Mouse (Mus musculus): ENCODE data around the gene Csnk2a2. TPM values are rescaled to one million over a fixed set of nuclear protein-coding genes. Genes with fewer than 3 reads are reported as not detected.

Csnk2a2 gene
- 10 to 100 TPM; 17.3 to 30.2 (median 28.7) TPM for total RNA-seq (2022)

DNA sequence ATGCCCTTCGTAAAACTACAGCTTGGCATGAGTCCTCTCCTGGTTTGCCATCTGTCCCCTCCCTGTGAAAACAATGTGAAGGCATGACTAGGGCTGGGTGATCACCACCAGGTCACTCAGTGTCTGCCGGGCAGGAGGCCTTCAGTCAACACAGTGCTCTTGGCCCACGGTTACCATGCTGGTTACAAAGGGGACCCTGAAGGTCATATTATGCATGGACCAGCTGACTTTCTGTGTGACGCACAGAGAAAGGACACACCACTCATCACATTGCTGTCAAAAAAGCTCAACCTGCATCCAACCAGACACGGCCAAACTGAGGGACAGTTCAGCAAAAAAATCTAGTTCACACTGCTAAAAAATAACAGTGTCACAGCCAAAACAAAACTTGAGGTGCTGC, at the start of gene Csnk2a2:
TSS of gene Csnk2a2 (minus strand) at position 34 of the 400 bp plus-strand sequence.
- DNase-seq (ENCODE audit: low spot score), result no peak

- no peak for DNase-seq (ENCODE audit: low spot score)
These were observed 49.6 kb upstream of the Csnk2a2 start for GRCm38 (mm10) chr8:95539487-95539886.

DNA sequence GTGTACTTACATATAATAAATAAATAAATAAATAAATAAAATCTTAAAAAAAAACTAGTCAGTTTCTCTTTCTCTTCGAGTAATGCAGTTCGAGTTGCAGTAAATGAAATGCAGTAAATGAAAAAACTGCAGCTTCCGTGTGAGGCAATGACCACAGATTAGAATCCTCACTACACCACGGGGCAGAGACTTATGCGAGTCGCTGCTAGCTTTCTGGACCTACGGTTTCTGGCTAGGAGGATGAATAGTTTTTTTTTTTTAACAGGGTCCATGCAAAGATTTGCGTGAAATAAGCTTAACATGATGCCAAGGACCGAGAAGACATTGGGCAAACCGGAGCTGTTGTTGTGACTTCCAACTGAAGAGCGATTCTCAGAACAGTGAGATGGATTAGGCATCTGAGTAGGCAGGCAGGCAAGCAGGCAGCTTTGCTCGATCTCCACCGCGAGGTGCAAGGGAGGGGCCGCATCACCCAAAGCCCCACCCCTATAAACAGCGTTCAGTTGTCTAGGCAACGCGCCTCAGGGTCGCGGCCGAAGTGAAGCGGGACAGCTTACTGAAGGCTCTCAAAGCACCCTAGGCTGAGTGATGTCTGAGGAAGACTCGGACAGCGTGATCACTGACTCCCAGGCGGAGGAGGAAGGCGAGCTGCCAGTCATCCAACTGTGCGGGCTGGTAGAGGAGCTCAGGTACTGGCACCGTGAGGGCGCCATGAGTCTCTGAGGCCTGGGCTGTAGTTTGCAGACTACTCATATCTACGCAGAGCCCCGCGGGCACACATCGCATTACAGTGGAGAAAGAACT, 43.9 kb upstream of the Csnk2a2 start, which contains the start of gene Ccdc113:
TSS of gene Ccdc113 (plus strand) at position 502 of the 804 bp plus-strand sequence.
- DNase-seq (ENCODE audit: low spot score), result no peak

DNA sequence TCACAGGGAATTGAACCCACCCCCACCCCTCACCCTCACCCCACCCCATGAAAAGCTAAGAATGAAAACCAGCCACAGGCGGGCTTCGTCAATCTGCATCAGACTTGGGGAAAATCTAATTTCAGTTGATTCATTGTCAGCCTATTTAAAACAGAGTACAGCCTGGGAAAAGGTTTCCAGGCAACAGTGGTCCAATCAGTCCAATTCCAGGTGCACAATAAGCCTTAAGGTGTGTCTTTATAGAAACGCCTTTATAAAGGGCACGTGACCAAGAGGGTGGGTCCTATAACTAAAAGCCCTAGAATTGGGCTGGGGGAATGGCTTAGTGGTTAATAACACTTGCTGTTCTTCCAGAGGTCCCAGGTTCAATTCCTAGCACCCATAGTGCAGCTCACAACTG, 42.4 kb upstream of the Csnk2a2 start:
- no peak for DNase-seq (ENCODE audit: low spot score)

- DNase-seq (ENCODE audit: low spot score), result no peak
These were observed 39.0 kb upstream of the Csnk2a2 start for GRCm38 (mm10) chr8:95528750-95529310.

- no peak for DNase-seq (ENCODE audit: low spot score)
These were observed 38.4 kb upstream of the Csnk2a2 start for GRCm38 (mm10) chr8:95528194-95528593.

DNA sequence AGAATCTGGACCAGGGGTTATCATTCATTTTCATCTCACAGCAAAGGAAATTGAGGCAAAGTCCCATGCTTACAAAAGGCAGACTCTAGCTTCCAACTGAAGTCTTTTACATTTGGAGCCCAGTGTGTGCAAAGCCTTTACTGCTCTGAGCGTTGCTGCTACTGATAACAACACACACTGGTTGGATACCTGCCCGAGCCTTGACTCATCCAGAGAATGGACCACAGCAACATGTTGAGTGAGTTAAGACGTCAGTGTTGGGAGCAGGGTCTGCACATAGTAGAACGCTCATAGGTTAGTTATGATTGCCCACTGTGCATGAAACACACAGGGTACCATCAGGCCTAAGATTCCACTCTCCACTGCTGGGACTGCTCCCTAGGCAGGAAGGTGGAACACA, 34.2 kb upstream of the Csnk2a2 start:
- no peak for DNase-seq (ENCODE audit: low spot score)

- no peak for DNase-seq (ENCODE audit: low spot score)
These were observed 27.1 kb upstream of the Csnk2a2 start for GRCm38 (mm10) chr8:95516928-95517327.

DNA sequence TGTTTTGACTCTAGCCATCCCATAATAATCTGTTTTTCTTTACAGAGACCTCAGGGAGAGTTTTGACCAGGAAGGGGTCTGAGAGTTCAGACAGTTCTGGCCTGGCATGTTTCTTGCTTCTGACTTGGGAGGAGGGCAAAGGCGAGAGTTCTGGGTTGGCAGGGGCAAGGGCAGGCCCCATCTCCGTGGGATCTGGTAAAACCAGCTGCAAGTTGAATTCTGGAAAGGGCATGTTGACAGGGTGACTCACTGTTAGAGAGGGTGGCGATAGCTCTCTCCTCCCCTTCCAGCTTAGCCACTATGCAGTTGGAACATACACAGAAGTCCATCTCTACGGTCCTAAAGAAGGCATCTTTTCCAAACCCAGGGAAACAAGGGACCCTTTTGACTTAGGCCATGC, 23.4 kb upstream of the Csnk2a2 start:
- DNase-seq (ENCODE audit: low spot score), result no peak

GRCm38 (mm10) chr8:95512257-95512656, 22.4 kb upstream of the Csnk2a2 start:
- DNase-seq (ENCODE audit: low spot score), result no peak

DNA sequence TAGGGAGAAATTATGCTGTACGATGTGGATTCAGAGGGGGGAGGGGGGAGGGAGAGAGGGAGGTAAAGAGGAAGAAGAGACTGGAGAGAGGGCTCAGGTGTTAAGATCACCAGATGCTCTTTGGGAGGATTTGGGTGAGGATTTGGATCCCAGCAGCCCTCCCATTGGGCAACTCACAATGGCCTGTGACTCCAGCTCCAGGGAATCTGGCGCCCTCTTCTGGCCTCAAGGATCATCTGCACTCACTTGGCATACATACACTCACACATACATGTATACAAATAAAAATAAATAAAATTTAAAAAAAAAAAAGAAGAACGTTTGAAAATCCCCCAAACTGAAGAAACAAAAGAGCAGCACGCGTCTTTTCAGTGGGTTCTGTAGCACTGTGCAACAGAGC, 16.4 kb upstream of the Csnk2a2 start:
- DNase-seq (ENCODE audit: low spot score), result no peak

DNA sequence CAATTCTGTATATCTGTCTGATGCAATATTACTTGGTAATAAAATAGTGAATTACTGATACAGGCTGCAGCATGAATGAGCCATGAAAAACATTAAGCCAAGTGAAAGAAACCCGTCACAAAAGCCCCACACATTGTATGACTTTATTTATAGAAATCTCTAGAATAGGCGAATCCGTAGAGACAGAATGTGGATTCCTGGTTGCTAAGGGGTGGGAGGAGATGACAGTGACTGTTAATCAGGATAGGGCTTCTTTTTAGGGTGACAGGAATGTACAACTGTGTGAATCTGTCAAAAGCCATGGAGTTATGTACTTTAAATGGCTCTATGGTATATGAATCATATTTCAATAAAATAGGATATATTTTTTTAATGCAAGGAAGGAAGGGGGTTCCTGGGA, 15.8 kb upstream of the Csnk2a2 start:
- no peak for DNase-seq (ENCODE audit: low spot score)

DNA sequence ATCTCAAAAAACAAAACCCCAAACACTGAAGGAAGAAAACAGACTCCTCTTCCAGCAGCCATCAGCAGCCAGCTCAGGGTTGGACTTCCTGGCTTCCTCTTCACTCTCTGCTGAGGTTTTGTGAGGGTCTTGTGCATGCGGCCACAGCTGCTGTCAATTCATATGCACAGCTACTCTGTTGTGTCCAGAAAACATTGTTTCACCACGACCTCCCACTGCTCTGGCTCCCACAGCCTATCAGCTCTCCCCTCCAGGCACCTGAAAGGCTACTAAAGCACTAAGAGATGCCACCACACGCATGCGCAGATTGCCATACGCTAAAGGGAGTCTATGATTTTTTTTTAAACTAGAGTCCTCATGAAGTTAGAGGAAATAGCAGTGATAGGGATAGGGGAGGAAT, 15.0 kb upstream of the Csnk2a2 start:
- no peak for DNase-seq (ENCODE audit: low spot score)

DNA sequence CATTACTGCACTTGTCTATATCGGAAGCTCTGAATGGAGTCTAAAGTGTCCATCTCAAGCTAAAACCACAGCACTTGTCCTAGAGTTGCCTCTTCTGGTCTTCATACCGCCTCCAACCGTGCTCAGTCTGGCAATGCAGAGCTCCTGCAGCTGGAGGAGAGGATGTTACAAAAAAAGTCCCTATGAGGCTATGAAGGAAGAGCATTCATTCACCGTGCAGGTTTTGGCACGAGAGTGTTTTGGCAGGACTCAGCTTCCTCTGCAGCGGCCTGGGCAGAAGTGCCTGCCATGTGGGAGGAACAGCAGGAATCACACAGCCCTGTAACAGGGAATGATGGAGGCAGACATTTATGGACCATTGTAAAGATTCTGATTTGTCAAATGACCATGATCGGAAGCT, 12.6 kb upstream of the Csnk2a2 start:
- no peak for DNase-seq (ENCODE audit: low spot score)

GRCm38 (mm10) chr8:95500436-95500835, 10.6 kb upstream of the Csnk2a2 start:
- no peak for DNase-seq (ENCODE audit: low spot score)

DNA sequence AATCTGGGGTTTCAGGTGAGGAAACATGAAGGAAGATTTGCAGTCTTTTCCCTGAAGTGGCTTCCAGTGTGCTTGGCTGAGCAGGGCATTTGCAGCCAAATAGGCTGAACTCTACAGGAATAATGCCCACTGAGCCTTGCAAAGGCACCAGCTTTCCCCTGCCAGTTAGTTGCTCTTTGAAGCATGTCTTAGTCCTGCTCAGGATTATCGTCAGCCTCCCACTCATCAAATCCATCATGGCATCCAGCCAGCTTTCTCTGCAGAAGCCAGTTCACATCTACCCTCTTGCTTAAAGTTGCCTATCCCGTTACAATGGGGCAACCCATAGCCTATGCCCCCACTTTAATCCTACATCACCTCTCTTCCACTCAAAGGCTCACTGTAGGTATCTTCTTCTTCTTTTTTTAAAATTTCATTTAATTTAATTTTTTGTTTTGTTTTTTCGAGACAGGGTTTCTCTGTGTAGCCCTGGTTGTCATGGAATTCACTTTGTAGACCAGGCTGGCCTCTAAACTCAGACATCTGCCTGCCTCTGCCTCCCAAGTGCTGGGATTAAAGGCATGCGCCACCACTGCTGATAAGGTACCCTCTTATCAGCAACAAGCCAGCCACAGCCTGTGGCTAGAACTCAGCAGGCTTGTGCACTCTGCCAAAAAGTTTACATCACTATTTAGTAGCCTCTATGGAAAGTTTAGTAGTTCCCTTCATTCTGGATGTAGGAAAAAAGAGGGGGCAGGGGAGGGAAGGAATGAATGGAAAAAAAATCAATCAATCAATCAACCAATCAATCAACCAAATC, 9.6 kb upstream of the Csnk2a2 start:
- no peak for DNase-seq (ENCODE audit: low spot score)

GRCm38 (mm10) chr8:95497821-95498220, 8.0 kb upstream of the Csnk2a2 start:
- no peak for DNase-seq (ENCODE audit: low spot score)

DNA sequence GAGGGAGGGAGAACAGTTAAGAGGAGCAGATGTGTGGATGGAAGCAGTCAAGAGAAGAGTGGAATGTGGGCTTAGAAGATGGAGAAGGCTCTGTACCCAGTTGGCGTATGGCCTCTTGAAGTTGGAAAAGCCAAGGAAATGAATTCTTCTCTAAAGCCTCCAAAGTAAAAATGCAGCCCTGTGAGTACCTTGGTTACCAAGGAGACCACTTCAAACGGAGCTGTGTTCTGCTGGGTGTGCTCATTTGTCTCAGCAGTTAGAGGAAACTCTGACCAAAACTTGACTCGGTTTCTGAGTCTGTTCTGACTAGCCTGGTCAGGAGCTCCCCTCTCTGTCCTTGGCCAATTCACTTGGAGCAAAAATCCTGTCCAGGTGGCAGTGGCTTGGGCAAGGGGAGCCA, 6.6 kb upstream of the Csnk2a2 start:
- no peak for DNase-seq (ENCODE audit: low spot score)

DNA sequence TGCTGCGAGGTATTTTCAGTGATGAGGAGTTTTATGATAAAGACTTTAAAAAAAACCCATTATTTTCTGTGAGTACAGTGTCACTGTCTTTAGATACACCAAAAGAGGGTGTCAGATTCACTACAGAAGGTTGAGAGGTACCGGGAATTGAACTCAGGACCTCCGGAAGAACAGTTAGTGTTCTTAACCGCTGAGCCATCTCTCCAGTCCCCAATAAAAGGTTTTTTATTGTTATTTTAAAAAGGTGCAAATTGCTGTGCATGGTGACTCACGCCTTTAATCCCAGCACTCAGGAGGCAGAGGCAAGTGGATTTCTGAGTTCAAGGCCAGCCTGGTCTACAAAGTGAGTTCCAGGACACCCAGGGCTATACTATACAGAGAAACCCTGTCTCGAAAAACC, 5.6 kb upstream of the Csnk2a2 start:
- no peak for DNase-seq (ENCODE audit: low spot score)

DNA sequence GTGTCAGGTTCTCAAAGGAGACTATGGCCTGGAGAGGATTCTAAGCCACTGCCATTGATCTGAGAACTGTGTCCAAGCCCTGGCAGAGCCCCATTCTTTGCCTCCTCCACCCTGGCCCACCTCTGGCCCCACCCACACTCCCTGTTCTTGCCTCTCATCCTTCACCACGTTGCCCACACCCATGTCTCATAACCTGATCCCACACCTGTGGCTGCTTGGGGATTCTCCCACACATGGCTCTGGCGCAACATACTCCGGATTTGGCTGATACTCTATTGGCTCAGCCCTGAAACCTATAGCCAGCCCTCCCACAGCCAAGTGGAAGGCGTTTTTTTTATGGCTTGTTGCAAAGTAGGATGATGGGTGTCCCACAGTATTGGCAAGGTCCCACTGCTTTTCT, 2.2 kb upstream of the Csnk2a2 start:
- DNase-seq (ENCODE audit: low spot score), result no peak

DNA sequence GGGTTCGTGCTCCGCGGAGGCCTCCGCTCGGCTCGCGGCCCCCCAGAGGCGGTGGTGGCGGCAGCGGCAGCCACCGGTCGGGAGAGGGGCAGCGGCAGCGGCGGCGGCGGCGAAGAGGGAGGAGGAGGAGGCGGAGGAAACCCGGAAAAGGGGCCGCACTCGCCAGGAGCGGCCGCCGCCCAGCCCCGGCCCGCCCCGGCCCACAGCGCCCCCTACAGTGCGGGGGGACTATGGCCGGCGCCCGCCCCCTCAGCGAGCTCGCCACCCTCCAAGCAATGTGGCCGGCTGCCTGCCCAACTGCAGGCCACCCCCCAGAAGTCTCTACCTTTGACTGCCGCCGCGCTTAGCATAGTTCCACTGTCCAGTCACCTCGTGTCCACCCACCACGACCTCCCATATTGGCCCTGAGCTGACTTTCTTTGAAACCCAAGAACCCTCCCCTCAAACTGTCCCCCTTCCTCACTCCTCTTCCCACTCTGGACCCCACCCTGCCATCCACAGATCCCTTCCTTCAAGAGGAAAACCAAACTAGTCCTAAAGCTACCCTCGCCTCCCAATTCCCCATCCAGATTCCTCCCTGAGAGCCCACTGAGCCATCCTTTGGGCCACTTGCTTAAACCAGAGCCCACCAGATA, 1.0 kb downstream of the Csnk2a2 start:
- DNase-seq (ENCODE audit: low spot score), result peak; percentile 68

Data from heart, adult 8-10 months (tissue).